Mouse (Mus musculus): ENCODE data around the gene Phykpl. TPM values are rescaled to one million over a fixed set of nuclear protein-coding genes. Genes with fewer than 3 reads are reported as not detected.

The Phykpl gene
- polyA plus RNA-seq, 1 experiment from 2014 or later: 11.8 TPM

DNA sequence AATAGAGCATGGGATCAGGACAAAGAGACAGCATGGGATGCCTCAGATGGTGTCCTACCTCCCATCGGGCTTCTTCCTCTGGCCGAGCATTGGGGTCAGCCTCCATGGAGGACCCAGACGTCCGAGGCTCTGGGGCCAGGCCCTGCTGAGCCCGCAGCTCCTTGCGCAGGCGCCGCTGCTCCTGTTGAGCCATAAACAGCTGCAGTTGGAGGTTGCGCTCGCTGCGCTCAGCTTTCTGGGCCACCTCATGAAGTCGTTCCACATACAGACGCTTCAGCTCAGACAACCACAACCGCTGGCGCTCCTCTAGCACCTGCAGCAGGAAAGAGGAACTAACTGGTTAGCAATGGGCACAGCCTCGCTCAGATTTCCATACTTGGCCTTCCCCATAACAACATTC, 59.7 kb downstream of the Phykpl start:
- H3K9ac ChIP-seq: no peak overlapping the region
- peak overlapping the region; percentile 10; the same call in 1 of the 2 replicates for H3K4me2 ChIP-seq

GRCm38 (mm10) chr11:51645293-51645692, 60.7 kb downstream of the Phykpl start:
- no peaks in the 10 kb centered on the region for H3K36me3 ChIP-seq (replicated peaks)
- H3K27me3 ChIP-seq: peaks cover 58% of the 10 kb centered on the region
- H3K27ac ChIP-seq (replicated peaks): no peak overlapping the region
- peaks cover 31% of the 10 kb centered on the region for H3K4me1 ChIP-seq (replicated peaks)
- WGBS (ENCODE audit: insufficient replicate concordance): 80% methylated on average over 13 of the region's 13 CpGs
- H3K4me2 ChIP-seq: no peak overlapping the region
- H3K9me3 ChIP-seq (replicated peaks): no peaks in the 10 kb centered on the region
- no peak overlapping the region for H3K4me3 ChIP-seq (replicated peaks)
- no peak overlapping the region for H3K9ac ChIP-seq
- no peak for ATAC-seq (ENCODE audit: insufficient read depth)

More for the DNA sequence above, 59.7 kb downstream of the Phykpl start:
- 0 out of 2 replicates have a peak overlapping the region, but pooled peaks have one; percentile 19 for H3K27ac ChIP-seq (replicated peaks)
- no peaks in the 10 kb centered on the region for H3K9me3 ChIP-seq (replicated peaks)
- peaks cover 47% of the 10 kb centered on the region for H3K27me3 ChIP-seq
- no peak for ATAC-seq (ENCODE audit: insufficient read depth)
- peaks cover 20% of the 10 kb centered on the region for H3K4me1 ChIP-seq (replicated peaks)
- no peak overlapping the region for H3K4me3 ChIP-seq (replicated peaks)
- WGBS (ENCODE audit: insufficient replicate concordance): 25% methylated on average over 16 of the region's 16 CpGs
- H3K36me3 ChIP-seq (replicated peaks): no peaks in the 10 kb centered on the region

- WGBS (ENCODE audit: insufficient replicate concordance): 54% methylated on average over 7 of the region's 7 CpGs
- Histone ChIP-seq H3K27ac (replicated peaks) (no peak overlapping the region), H3K27me3 (peaks cover 67% of the 10 kb centered on the region), H3K4me2 (no peak overlapping the region), H3K4me3 (replicated peaks) (no peak overlapping the region), H3K9me3 (replicated peaks) (no peaks in the 10 kb centered on the region), H3K9ac (no peak overlapping the region), H3K36me3 (replicated peaks) (no peaks in the 10 kb centered on the region), H3K4me1 (replicated peaks) (peaks cover 40% of the 10 kb centered on the region)
- ATAC-seq (ENCODE audit: insufficient read depth): no peak
Measured at GRCm38 (mm10) chr11:51646245-51646644, 61.7 kb downstream of the Phykpl start.

DNA sequence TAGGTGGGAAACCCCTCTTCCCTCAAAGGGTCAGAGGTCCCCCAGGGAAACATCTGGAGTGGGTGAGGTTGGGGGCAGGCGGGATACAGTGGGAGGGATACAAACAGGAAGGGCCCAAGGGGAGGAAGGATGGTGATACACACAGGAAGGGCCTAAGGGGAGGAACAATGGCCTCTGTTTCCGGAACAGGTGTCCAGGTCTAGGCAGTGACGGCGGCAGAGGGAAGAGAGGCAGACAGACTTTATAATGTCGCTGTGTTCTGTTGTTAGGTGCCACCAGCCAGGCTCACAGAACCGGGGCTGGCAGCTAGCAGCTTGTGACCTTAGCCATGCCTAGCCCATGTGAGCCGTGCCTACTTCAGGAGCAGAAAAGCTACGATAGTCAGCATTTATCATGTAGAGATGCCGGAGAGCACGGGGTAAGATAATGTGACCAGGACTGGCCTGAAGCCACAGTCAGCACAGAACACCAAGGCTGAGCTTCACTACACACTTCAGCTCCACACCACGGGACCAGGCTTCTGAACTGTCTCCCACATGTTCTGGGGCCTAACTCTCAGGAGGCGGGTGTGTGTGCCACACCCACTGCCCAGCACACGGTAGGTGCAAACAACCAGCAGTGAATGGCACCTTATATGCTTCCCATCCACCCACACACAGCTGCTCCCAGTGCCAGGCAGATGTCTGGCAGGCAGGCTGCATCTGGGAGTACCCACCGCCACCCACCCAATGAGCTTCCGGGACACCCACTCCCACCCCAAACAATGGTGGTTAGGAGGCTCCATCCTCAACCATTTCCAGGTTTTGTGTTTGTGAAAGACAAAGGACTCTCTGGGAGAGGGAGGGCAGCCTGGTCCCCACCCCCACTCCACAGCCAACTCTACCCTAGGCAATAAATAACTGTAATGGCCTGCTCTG, 62.5 kb downstream of the Phykpl start:
- Histone ChIP-seq H3K4me1 (replicated peaks) (peaks cover 40% of the 10 kb centered on the region), H3K4me3 (replicated peaks) (no peak overlapping the region), H3K4me2 (no peak overlapping the region), H3K36me3 (replicated peaks) (no peaks in the 10 kb centered on the region), H3K27me3 (peaks cover 75% of the 10 kb centered on the region), H3K9me3 (replicated peaks) (no peaks in the 10 kb centered on the region), H3K9ac (no peak overlapping the region), H3K27ac (replicated peaks) (no peak overlapping the region)
- no peak for ATAC-seq (ENCODE audit: insufficient read depth)
- 39% methylated on average over 15 of the region's 15 CpGs for WGBS (ENCODE audit: insufficient replicate concordance)

DNA sequence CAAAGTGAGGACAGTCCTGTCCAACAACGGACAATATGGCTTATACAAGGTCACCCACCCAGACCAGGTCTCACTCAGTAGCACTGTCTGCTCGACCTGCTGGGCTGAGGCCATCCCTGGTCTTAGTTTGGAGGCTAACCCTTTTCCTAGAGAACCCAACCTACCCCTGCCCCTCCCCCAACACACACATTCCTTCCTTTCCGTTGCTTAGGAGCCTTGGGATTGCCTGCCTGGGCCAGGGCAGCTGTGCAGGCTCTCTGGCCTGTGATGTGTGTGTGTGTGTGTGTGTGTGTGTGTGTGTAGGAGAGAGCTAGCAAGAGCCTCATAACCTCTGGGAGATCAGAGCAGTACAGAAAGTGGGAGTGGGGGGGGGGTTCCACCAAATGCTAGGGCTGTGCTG, 64.0 kb downstream of the Phykpl start:
- no peak overlapping the region for H3K9ac ChIP-seq
- H3K4me2 ChIP-seq: no peak overlapping the region

GRCm38 (mm10) chr11:51649111-51649888, 64.7 kb downstream of the Phykpl start:
- Histone ChIP-seq H3K4me2 (peak overlapping the region; percentile 76), H3K27ac (replicated peaks) (no peak overlapping the region), H3K36me3 (replicated peaks) (no peaks in the 10 kb centered on the region), H3K27me3 (peaks cover 70% of the 10 kb centered on the region), H3K4me3 (replicated peaks) (peak overlapping the region; percentile 61), H3K9ac (no peak overlapping the region), H3K9me3 (replicated peaks) (no peaks in the 10 kb centered on the region), H3K4me1 (replicated peaks) (peaks cover 30% of the 10 kb centered on the region)
- 31% methylated on average over 11 of the region's 11 CpGs for WGBS (ENCODE audit: insufficient replicate concordance)
- ATAC-seq (ENCODE audit: insufficient read depth): no peak

More for the DNA sequence above, 64.0 kb downstream of the Phykpl start:
- Histone ChIP-seq H3K9me3 (replicated peaks) (no peaks in the 10 kb centered on the region), H3K36me3 (replicated peaks) (no peaks in the 10 kb centered on the region), H3K4me3 (replicated peaks) (no peak overlapping the region), H3K4me1 (replicated peaks) (peaks cover 34% of the 10 kb centered on the region), H3K27me3 (peaks cover 78% of the 10 kb centered on the region), H3K27ac (replicated peaks) (no peak overlapping the region)
- 35% methylated on average over 3 of the region's 3 CpGs for WGBS (ENCODE audit: insufficient replicate concordance)
- no peak for ATAC-seq (ENCODE audit: insufficient read depth)

DNA sequence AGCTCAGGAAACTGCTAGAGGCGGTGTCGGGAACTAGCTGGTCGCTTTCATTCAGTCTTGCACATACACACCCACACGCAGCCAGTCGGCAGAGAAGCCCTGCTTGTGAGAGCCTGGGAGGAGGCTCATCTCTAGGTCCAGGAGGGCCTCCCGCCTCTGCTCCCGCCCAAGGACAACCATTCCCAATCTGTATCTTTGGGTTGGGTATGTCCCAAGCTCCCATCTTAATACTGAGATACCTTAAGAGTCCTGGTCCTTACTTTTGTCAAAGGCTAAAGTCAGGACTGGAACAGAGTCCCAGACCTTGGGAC, 65.3 kb downstream of the Phykpl start:
- peaks cover 30% of the 10 kb centered on the region for H3K4me1 ChIP-seq (replicated peaks)
- peak overlapping the region; percentile 61 for H3K4me3 ChIP-seq (replicated peaks)
- H3K27ac ChIP-seq (replicated peaks): no peak overlapping the region
- no peaks in the 10 kb centered on the region for H3K9me3 ChIP-seq (replicated peaks)
- ATAC-seq (ENCODE audit: insufficient read depth): no peak
- H3K9ac ChIP-seq: peak overlapping the region; percentile 49; the same call in 1 of the 2 replicates
- H3K36me3 ChIP-seq (replicated peaks): no peaks in the 10 kb centered on the region
- peak overlapping the region; percentile 76 for H3K4me2 ChIP-seq
- peaks cover 70% of the 10 kb centered on the region for H3K27me3 ChIP-seq
- 2% methylated on average over 7 of the region's 7 CpGs for WGBS (ENCODE audit: insufficient replicate concordance)

GRCm38 (mm10) chr11:51650261-51650660, 65.7 kb downstream of the Phykpl start:
- H3K9ac ChIP-seq: peak overlapping the region; percentile 49; the same call in 1 of the 2 replicates
- under 1% methylated on average over 30 of the region's 30 CpGs for whole genome bisulfite sequencing (ENCODE audit: insufficient replicate concordance)
- ATAC-seq (ENCODE audit: insufficient read depth): peak; percentile 16; the same call in 1 of the 2 replicates
- no peak overlapping the region for H3K27ac ChIP-seq (replicated peaks)
- H3K27me3 ChIP-seq: peaks cover 68% of the 10 kb centered on the region
- H3K4me3 ChIP-seq (replicated peaks): peak overlapping the region; percentile 61
- no peaks in the 10 kb centered on the region for H3K36me3 ChIP-seq (replicated peaks)
- peak overlapping the region; percentile 76 for H3K4me2 ChIP-seq
- H3K4me1 ChIP-seq (replicated peaks): peaks cover 30% of the 10 kb centered on the region
- no peaks in the 10 kb centered on the region for H3K9me3 ChIP-seq (replicated peaks)

DNA sequence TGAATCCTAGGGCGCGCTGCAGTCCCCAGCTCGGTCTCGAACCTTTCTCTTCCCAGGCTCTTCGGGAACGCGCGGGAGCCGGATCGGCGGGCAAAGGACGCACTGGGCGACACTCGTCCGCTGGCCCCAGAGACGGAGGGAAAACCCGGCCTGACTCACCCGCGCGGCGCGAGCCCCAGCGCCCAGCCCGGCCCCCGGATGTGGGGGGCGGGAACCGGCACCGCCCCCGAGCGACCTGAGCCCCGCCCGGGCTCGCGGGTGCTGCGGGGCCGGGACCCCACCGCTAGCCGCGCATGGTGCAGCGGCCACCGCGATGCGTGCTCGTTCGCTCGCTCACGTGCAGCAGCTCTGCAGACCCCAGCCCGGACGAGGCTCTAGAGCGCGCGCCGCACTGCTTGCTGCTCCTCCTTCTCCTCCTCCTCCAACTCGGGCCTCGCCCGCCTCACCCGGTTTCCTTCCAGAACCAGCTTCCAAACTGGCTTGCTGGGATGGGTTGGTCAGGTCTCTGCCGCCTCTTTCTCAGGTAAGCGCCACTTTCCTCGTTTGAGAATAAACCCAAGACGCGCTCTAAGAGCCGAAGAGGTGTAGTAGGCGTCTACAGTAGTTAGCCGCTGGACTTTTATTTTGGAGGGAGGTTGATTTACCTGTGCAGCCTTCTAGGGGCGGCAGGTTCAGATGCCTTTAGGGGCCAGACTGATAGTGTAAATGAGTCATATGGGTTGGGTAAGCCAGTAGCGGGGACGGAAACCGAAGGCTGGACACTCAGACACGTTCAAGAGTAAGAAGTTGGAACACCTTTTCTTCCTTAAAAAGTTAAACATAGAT, 66.3 kb downstream of the Phykpl start, which contains the start of the genes N4bp3 and D930048N14Rik:
Gene N4bp3, minus strand, starts transcription at position 152 of the 825 bp plus-strand sequence.
Gene D930048N14Rik, plus strand, starts transcription at position 264 of the 825 bp plus-strand sequence.
- Histone ChIP-seq H3K9me3 (replicated peaks) (no peaks in the 10 kb centered on the region), H3K27me3 (peaks cover 63% of the 10 kb centered on the region), H3K9ac (peak within 1 kb of the TSS; percentile 49; the same call in 1 of the 2 replicates), H3K4me1 (replicated peaks) (peaks cover 30% of the 10 kb centered on the region), H3K4me2 (peak within 1 kb of the TSS; percentile 76), H3K4me3 (replicated peaks) (peak within 1 kb of the TSS; percentile 61), H3K27ac (replicated peaks) (no peak within 1 kb of the TSS), H3K36me3 (replicated peaks) (no peaks in the 10 kb centered on the region)
- WGBS (ENCODE audit: insufficient replicate concordance): 2% methylated on average over 70 of the region's 70 CpGs
- peak; percentile 62 for ATAC-seq (ENCODE audit: insufficient read depth)

- H3K4me1 ChIP-seq (replicated peaks): peaks cover 25% of the 10 kb centered on the region
- no peak overlapping the region for H3K27ac ChIP-seq (replicated peaks)
- no peak for ATAC-seq (ENCODE audit: insufficient read depth)
- WGBS (ENCODE audit: insufficient replicate concordance): 66% methylated on average over 4 of the region's 4 CpGs
- H3K4me3 ChIP-seq (replicated peaks): no peak overlapping the region
- H3K27me3 ChIP-seq: peaks cover 47% of the 10 kb centered on the region
- H3K4me2 ChIP-seq: no peak overlapping the region
- H3K36me3 ChIP-seq (replicated peaks): no peaks in the 10 kb centered on the region
- no peaks in the 10 kb centered on the region for H3K9me3 ChIP-seq (replicated peaks)
- no peak overlapping the region for H3K9ac ChIP-seq
Measured at GRCm38 (mm10) chr11:51652889-51653418, 68.4 kb downstream of the Phykpl start.

Data from liver, embryonic 15.5 days (tissue).